Mouse (Mus musculus): ENCODE measurements at regions not wholly inside any gene's neighbourhood (a gene's known extent, or its start where the extent isn't known, plus 50 kb on each side); places are given as distances from the start of the nearest gene placed in this dataset.

- no peak for TF ChIP-seq CTCF (conservative IDR thresholded peaks at IDR 0.05; ENCODE audit: low read length)
- TF ChIP-seq POU5F1 (IDR thresholded peaks at IDR 0.05; ENCODE audit: borderline replicate concordance, low read length), result no peak
- TF ChIP-seq NANOG (IDR thresholded peaks at IDR 0.05; ENCODE audit: borderline replicate concordance, low read length), result no peak
Measured at GRCm38 (mm10) chr17:76658056-76658455, 1106.3 kb upstream of the Fam98a start.

All from E14TG2a.4 (cell line).